Mouse (Mus musculus) midbrain, postnatal 0 days (tissue): ENCODE data around the gene Pnpla1. TPM values are rescaled to one million over a fixed set of nuclear protein-coding genes. Genes with fewer than 3 reads are reported as not detected.
"Not testable (repeated sequence)": the region's sequence is repeated elsewhere in the genome, so short reads cannot be mapped to it uniquely, and the experiment has no call there.

Source experiments
- ATAC-seq: fragments of 200-750 bp; cut with Nextera tagmentation; 2 replicates; pipeline ENCODE4 v1.8.0; 2017; ENCODE audit warnings: moderate number of reproducible peaks, mild to moderate bottlenecking, moderate TSS enrichment, moderate library complexity; ENCODE audit not compliant: low FRiP score
- DNase-seq: peaks from one replicate; pipeline ENCODE4 v3.0.0-alpha.2; 2015; ENCODE audit warnings: low spot score
- H3K27ac ChIP-seq: fragments of 300-500 bp; sonication (generic); 2 replicates; pipeline ENCODE4 v1.5.1; 2014; ENCODE audit warnings: low read depth, mild to moderate bottlenecking, low read length, mixed read lengths
- H3K27me3 ChIP-seq: fragments of 300-500 bp; sonication (generic); 2 replicates; pipeline ENCODE4 v1.6.1; 2014; ENCODE audit warnings: low read length, control low read depth, mixed read lengths; ENCODE audit not compliant: insufficient read depth
- H3K36me3 ChIP-seq: fragments of 300-500 bp; sonication (generic); 2 replicates; pipeline ENCODE4 v1.6.1; 2014; ENCODE audit warnings: low read length, control low read depth, mixed read lengths; ENCODE audit not compliant: insufficient read depth
- H3K4me1 ChIP-seq: fragments of 300-500 bp; sonication (generic); 2 replicates; pipeline ENCODE4 v1.6.1; 2014; ENCODE audit warnings: mild to moderate bottlenecking, control low read depth, antibody characterized with exemption, low read length, mixed read lengths; ENCODE audit not compliant: insufficient read depth
- H3K4me2 ChIP-seq: fragments of 300-500 bp; sonication (generic); 2 replicates; pipeline ENCODE4 v1.6.1; 2014; ENCODE audit warnings: low read depth, mild to moderate bottlenecking, low read length, mixed read lengths; ENCODE audit not compliant: poor library complexity, severe bottlenecking
- H3K4me3 ChIP-seq: fragments of 300-500 bp; sonication (generic); 2 replicates; pipeline ENCODE4 v1.5.1; 2014; ENCODE audit warnings: low read depth, mild to moderate bottlenecking, low read length, moderate library complexity
- H3K9ac ChIP-seq: fragments of 300-500 bp; sonication (generic); replicated peaks from 2 replicates; pipeline ENCODE4 v1.6.1; 2014; ENCODE audit warnings: mild to moderate bottlenecking, low read length, moderate library complexity, mixed read lengths; ENCODE audit not compliant: poor library complexity, severe bottlenecking
- H3K9me3 ChIP-seq: fragments of 300-500 bp; sonication (generic); 2 replicates; pipeline ENCODE4 v1.6.1; 2016; ENCODE audit warnings: low read length, control low read depth
- CTCF ChIP-seq: IDR thresholded peaks from 2 replicates; pipeline ENCODE4 v1.5.1; 2016; ENCODE audit warnings: antibody characterized with exemption, mild to moderate bottlenecking
- WGBS: fragments of 180-500 bp; shearing (Covaris S2); extraction: QIAGEN DNeasy Blood & Tissue Kit; methylation state at CpG from one replicate; pipeline ENCODE4 v1.1.7; 2014; 5-methylcytosine and 5-hydroxymethylcytosine counted together
- polyA plus RNA-seq: library from polyadenylated mRNA; unstranded; fragments of >200 nt; fragmentation: Nextera tagmentation; extraction: Ambion mirVana; gene quantifications from 2 replicates; pipeline ENCODE4 v1.2.1, GENCODE M21; 2015
- total RNA-seq: library from RNA; depleted of rRNA; stranded (reverse); fragments of >200 nt; gene quantifications from 2 replicates; pipeline ENCODE4 v1.2.3, GENCODE M21; 2014

The Pnpla1 gene
- total and polyA plus RNA-seq, 2 experiments from 2014 or later, result 0.05 TPM; not detected in 1

DNA sequence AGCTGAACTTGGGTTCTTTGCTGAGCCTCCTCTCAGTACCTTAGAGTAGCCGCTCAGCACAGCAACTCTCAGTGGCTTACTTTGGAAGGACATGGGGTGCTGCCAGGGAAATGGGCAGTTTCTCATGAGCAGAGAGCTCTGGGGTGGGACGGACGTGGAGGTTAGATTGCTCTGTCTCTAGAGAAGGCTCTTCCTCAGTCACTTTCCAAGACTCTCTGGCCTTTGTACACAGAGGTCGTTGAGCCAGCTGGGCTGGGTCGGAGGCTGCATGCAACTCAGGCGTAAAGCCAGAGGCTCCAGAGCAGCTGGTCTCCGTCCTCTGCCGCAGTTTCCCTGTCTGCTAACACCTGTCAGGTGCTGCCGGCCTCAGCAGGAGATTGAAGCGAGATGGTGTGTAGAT, 23.5 kb upstream of the Pnpla1 start:
- no peak for ATAC-seq

GRCm38 (mm10) chr17:28837840-28838239, 20.4 kb upstream of the Pnpla1 start:
- Histone ChIP-seq H3K4me2 (no peak overlapping the region), H3K4me3 (no peak overlapping the region), H3K4me1 (no peaks in the 10 kb centered on the region), H3K27me3 (no peaks in the 10 kb centered on the region), H3K9ac (no peak overlapping the region), H3K36me3 (peaks cover 31% of the 10 kb centered on the region), H3K27ac (no peak overlapping the region), H3K9me3 (no peaks in the 10 kb centered on the region)
- 94% methylated on average over 7 of the region's 7 CpGs for WGBS
- no peak for TF ChIP-seq CTCF
- DNase-seq (no peak), ATAC-seq (no peak)

More for the DNA sequence above, 23.5 kb upstream of the Pnpla1 start:
- H3K27me3 ChIP-seq, result no peaks in the 10 kb centered on the region
- peaks cover 43% of the 10 kb centered on the region for H3K36me3 ChIP-seq
- no peak overlapping the region for H3K9ac ChIP-seq
- no peak for TF ChIP-seq CTCF
- no peaks in the 10 kb centered on the region for H3K9me3 ChIP-seq
- no peak overlapping the region for H3K27ac ChIP-seq
- no peak overlapping the region for H3K4me2 ChIP-seq
- H3K4me3 ChIP-seq, result no peak overlapping the region
- DNase-seq, result no peak
- H3K4me1 ChIP-seq, result no peaks in the 10 kb centered on the region
- 90% methylated on average over 10 of the region's 10 CpGs for WGBS

DNA sequence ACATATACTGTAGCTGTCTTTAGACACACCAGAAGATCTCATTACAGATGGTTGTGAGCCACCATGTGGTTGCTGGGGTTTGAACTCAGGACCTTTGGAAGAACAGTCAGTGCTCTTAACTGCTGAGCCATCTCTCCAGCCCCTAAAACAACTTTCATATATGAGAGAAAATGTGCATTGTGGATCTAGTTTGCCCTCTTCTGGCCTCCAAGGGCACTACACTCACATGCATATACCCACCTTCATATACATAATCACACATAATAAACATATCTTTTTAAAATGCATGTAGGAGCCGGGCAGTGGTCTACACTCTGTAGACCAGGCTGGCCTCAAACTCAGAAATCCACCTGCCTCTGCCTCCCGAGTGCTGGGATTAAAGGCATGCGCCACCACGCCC, 16.3 kb upstream of the Pnpla1 start:
- not testable (repeated sequence) for H3K4me1 ChIP-seq, ATAC-seq
- 100% methylated on average over 4 of the region's 4 CpGs for WGBS

DNA sequence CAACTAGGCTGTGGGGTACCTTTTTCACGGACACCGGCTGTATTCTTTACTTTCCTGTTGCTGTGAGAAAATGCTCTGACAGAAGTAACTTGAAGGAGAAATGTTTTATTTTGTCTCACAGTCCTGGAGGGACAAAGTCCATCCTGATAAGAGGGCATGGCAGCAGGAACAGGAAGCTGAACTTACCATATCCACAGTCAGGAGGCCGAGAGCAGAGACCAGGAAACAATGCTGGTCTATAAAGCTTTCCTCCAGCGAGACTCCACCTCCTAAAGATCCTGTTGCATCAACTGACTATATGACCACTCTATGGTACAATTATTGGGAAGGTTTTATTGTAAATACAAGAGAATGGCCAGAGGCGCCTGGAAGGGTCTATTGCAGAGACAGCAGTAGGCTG, 14.5 kb upstream of the Pnpla1 start:
- H3K36me3 ChIP-seq, result peaks cover 5% of the 10 kb centered on the region; the same call in 1 of the 2 replicates
- no peak for ATAC-seq
- no peaks in the 10 kb centered on the region for H3K4me1 ChIP-seq
- DNase-seq, result no peak
- H3K9ac ChIP-seq, result no peak overlapping the region
- no peaks in the 10 kb centered on the region for H3K27me3 ChIP-seq
- no peak for TF ChIP-seq CTCF
- WGBS, result 88% methylated on average over 5 of the region's 5 CpGs
- H3K4me2 ChIP-seq, result no peak overlapping the region
- no peak overlapping the region for H3K4me3 ChIP-seq
- no peak overlapping the region for H3K27ac ChIP-seq
- no peaks in the 10 kb centered on the region for H3K9me3 ChIP-seq

More for the DNA sequence above, 16.3 kb upstream of the Pnpla1 start:
- not testable (repeated sequence) for H3K9me3 ChIP-seq, H3K27me3 ChIP-seq, H3K4me3 ChIP-seq, H3K27ac ChIP-seq, H3K9ac ChIP-seq, DNase-seq, H3K4me2 ChIP-seq
- H3K36me3 ChIP-seq, result peaks cover 17% of the 10 kb centered on the region
- TF ChIP-seq CTCF, result peak; percentile 31; the same call in 1 of the 2 replicates

DNA sequence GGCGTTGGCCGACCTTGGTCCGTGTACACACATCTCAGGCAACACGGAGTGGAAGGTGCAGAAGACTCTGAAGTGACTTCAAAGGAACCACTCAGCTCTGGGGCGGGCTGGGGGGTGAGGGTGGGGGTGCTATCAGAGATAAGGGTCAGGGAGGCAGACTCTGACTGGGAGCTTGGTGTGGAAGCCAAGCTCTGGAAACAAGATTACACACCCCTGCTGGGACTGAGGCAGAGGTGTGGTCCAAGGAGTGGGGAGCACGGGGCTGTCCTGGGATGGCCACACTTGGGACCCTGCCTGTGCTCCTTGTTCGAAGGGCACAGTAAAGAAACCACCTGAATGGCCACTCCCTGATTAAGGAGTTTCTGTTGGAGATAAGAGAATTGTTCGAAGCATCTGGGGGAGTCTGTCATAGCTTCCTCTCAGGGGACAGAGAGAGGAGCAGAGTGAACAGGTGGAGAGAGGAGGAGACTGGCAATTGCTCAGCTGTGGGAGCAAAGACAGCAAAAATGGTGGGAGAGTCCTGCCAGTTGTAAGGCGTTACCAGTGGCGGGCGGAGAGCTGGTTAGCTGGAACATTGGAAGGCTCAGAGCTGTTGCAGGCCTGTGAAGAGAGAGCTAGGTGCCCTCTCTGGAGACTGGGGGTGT, 11.1 kb upstream of the Pnpla1 start:
- 70% methylated on average over 10 of the region's 11 CpGs for WGBS
- TF ChIP-seq CTCF, result no peak
- H3K4me1 ChIP-seq, result no peaks in the 10 kb centered on the region
- no peaks in the 10 kb centered on the region for H3K36me3 ChIP-seq
- no peak overlapping the region for H3K9ac ChIP-seq
- DNase-seq (no peak), ATAC-seq (no peak)
- no peak overlapping the region for H3K4me3 ChIP-seq
- no peaks in the 10 kb centered on the region for H3K9me3 ChIP-seq
- no peak overlapping the region for H3K4me2 ChIP-seq
- no peaks in the 10 kb centered on the region for H3K27me3 ChIP-seq
- H3K27ac ChIP-seq, result no peak overlapping the region

GRCm38 (mm10) chr17:28850511-28850910, 7.7 kb upstream of the Pnpla1 start:
- DNase-seq, result no peak
- TF ChIP-seq CTCF, result no peak
- WGBS, result 94% methylated on average over 5 of the region's 5 CpGs
- H3K9ac ChIP-seq, result no peak overlapping the region
- no peak overlapping the region for H3K4me3 ChIP-seq
- ATAC-seq, result no peak
- no peak overlapping the region for H3K4me2 ChIP-seq
- no peak overlapping the region for H3K27ac ChIP-seq
- no peaks in the 10 kb centered on the region for H3K27me3 ChIP-seq
- H3K9me3 ChIP-seq, result no peaks in the 10 kb centered on the region
- H3K36me3 ChIP-seq, result no peaks in the 10 kb centered on the region
- no peaks in the 10 kb centered on the region for H3K4me1 ChIP-seq
